15 mouse cellular contexts compared by ENCODE assay signal in genomic region chr2:103745481-103745880, GRCm38 (mm10). TPM values are rescaled to one million over a fixed set of nuclear protein-coding genes. Genes with fewer than 3 reads are reported as not detected.
DNase-seq lines count a peak whose midpoint lies in the region; TF ChIP-seq lines count a peak whose summit lies in the region.
"Had no signal": no experiment of that assay in that cellular context is flagged by ENCODE, and none has a peak within 500 bp of the region (broad histone marks: within the 10 kb centered on the region; RNA-seq: fewer than 3 reads in every experiment).

No protein-coding gene starts in this region.

- no peaks in the 10 kb centered on the region for H3K9me3 ChIP-seq in embryonic facial prominence, embryonic 10.5 days
- H3K9me3 ChIP-seq: forebrain, embryonic 12.5 days; heart, embryonic 15.5 days; hindbrain, embryonic 15.5 days; liver, embryonic 13.5 days had no signal

- H3K36me3 ChIP-seq in embryonic facial prominence, embryonic 10.5 days (replicated peaks) = peaks cover 97% of the 10 kb centered on the region

- H3K4me3 ChIP-seq in lung, adult 2 months (replicated peaks; ENCODE audit: extremely low read depth, low read depth, low read length) = no peak overlapping the region
- no peak overlapping the region for H3K4me3 ChIP-seq in embryonic facial prominence, embryonic 10.5 days
- H3K4me3 ChIP-seq: forebrain, embryonic 12.5 days; heart, embryonic 15.5 days; hindbrain, embryonic 15.5 days; liver, embryonic 13.5 days had no signal

- peak; percentile 63 to 68 for DNase-seq in cerebellum, postnatal 10 days
- DNase-seq in cerebellum, adult 11-12 months = no peak
- DNase-seq in heart, postnatal 14 days = peak; percentile 11 to 17
- DNase-seq in heart, adult 18-20 months = no peak
- DNase-seq in right cerebral cortex, postnatal 4 days = peak; percentile 24
- DNase-seq in right cerebral cortex, adult 18-20 months = no peak
- DNase-seq in lung, adult 2 months = no peak
- no peak for DNase-seq in embryonic facial prominence, embryonic 10.5 days (ENCODE audit: low spot score)
- DNase-seq: gastrocnemius, postnatal 14 days; kidney, adult 8-10 months; liver, embryonic 13.5 days; lung, postnatal 14 days had no signal

- no peak overlapping the region for H3K27ac ChIP-seq in embryonic facial prominence, embryonic 10.5 days (replicated peaks)
- H3K27ac ChIP-seq: forebrain, embryonic 12.5 days; heart, embryonic 15.5 days; hindbrain, embryonic 15.5 days; liver, embryonic 13.5 days had no signal

- WGBS in lung, adult 2 months = 87% methylated on average over 5 of the region's 5 CpGs
- WGBS in embryonic facial prominence, embryonic 10.5 days = 89% methylated on average over 5 of the region's 5 CpGs

- H3K27me3 ChIP-seq in embryonic facial prominence, embryonic 10.5 days (replicated peaks; ENCODE audit: low read depth, poor library complexity, severe bottlenecking) = no peaks in the 10 kb centered on the region
- H3K27me3 ChIP-seq: forebrain, embryonic 12.5 days; heart, embryonic 15.5 days; hindbrain, embryonic 15.5 days; liver, embryonic 13.5 days had no signal

- intact Hi-C loops in heart, postnatal 14 days (cut with DNase I) = loop anchor here (2.0 to 10.0 kb wide), 2 partner anchors 119 to 179 kb away; partner anchors contain the start of gene Abtb2

- no peak for TF ChIP-seq CTCF in lung, adult 2 months (IDR thresholded peaks at IDR 0.05; ENCODE audit: insufficient read depth, low read length)

- TF ChIP-seq POLR2A in lung, adult 2 months (IDR thresholded peaks at IDR 0.05; ENCODE audit: borderline replicate concordance, extremely low read depth, low read depth, low read length) = no peak

- no peaks in the 10 kb centered on the region for H3K4me1 ChIP-seq in lung, adult 2 months (ENCODE audit: control insufficient read depth, insufficient read depth, low read length)
- no peaks in the 10 kb centered on the region for H3K4me1 ChIP-seq in embryonic facial prominence, embryonic 10.5 days
- H3K4me1 ChIP-seq: forebrain, embryonic 12.5 days; heart, embryonic 15.5 days; hindbrain, embryonic 15.5 days had no signal

RNA-seq across cellular contexts. Expression of gene Nat10, which starts 15.6 kb away (rescaled TPM):
- total RNA-seq in heart, postnatal 14 days (2021) = 10 to 100 TPM; 14.5 to 16.7 TPM
- 10 to 100 TPM; 15.5 to 17.7 TPM for total RNA-seq in heart, adult 18-20 months (2021)
- 24.3 and 30.7 TPM in 2 replicates for polyA plus RNA-seq in lung, adult 2 months (2012; rRNA removed)
- 31.5 and 35.4 TPM in 2 replicates for polyA plus RNA-seq in embryonic facial prominence, embryonic 10.5 days (2016; fragmentation: Nextera tagmentation; extraction: Ambion mirVana)

RNA-seq across cellular contexts. Expression of gene Caprin1, which starts 52.0 kb away (rescaled TPM):
- 100 to 1,000 TPM; 211 to 220 TPM for total RNA-seq in heart, postnatal 14 days (2021)
- 100 to 1,000 TPM; 201 to 202 TPM for total RNA-seq in heart, adult 18-20 months (2021)
- polyA plus RNA-seq in lung, adult 2 months (2012; rRNA removed) = 81.6 and 92.2 TPM in 2 replicates
- 533 and 550 TPM in 2 replicates for polyA plus RNA-seq in embryonic facial prominence, embryonic 10.5 days (2016; fragmentation: Nextera tagmentation; extraction: Ambion mirVana)

Comparison
In these comparisons a context has a peak if more than half of its experiments do, and no peak if none do; other contexts are left out.
1. DNase-seq: peak in cerebellum, postnatal 10 days (2 of 2), heart, postnatal 14 days (2 of 2) and right cerebral cortex, postnatal 4 days (single experiment); none in cerebellum, adult 11-12 months (single experiment), heart, adult 18-20 months (0 of 2), right cerebral cortex, adult 18-20 months (single experiment), lung, adult 2 months (single experiment) and embryonic facial prominence, embryonic 10.5 days (single experiment).